Mouse (Mus musculus) kidney, adult 2 months (tissue): ENCODE data around the gene Cops2.

Source experiments
- CTCF ChIP-seq: fragments of 200-500 bp; conservative IDR thresholded peaks from 2 replicates; pipeline ENCODE4 v1.5.1; 2011; ENCODE audit warnings: low read depth, mild to moderate bottlenecking, control low read depth, low read length, moderate library complexity, mixed read lengths; ENCODE audit not compliant: insufficient read depth, insufficient read length
- POLR2A ChIP-seq: fragments of 200-500 bp; IDR thresholded peaks from one replicate; pipeline ENCODE4 v1.6.1; 2011; ENCODE audit warnings: low read depth, low read length, control low read depth

DNA sequence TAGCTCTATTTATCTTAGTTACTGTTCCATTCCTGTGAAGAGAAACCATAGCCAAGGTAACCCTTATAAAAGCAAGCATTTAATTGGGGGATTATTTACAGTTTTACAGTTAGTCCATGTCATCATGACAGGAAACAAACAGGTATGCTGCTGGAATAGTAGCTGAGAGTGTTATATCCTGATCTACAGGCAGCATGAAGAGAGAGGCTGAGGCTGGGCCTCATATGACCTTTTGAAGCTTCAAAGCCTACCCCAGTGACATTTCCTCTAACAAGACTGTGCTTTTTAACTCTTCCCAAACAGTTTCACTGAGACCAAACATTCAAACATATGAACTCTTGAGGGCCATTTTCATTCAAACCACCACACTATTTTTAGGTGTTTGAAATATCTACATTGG, 61.1 kb downstream of the Cops2 start:
- TF ChIP-seq CTCF (no peak), POLR2A (no peak)
